Mouse (Mus musculus): ENCODE results near the gene Gbp5.

Gbp5 gene

DNA sequence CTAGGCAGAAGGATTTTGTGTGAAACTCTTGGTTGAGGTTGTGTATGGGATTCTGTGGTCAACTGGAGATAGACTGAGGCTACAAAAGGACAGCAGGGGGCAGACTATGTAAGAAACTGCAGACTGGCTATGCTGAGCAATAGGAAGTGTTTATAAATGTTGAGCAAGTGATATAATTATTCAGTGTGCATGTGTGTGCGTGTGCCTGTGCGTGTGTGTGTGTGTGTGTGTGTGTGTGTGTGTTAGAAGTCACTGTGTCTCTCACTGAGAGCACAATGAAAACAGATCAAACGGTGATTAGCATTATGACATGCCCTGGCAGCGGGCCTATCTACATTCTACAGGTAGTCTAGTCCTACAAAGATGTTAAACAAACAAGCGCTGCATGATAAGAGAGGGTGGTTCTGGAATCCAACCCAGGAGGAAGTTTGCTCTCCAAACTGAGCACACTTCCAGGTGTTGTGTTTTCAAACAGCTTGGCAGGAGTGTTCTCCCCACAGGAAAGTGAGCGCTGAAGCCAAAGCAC is at the start of gene Gbp5:
Gene Gbp5, plus strand, starts transcription at position 443 of the 526 bp plus-strand sequence.
- in situ Hi-C loops (cut with MboI, MseI): loop anchor here (5.0 kb wide), 3 partner anchors 69 to 214 kb away; partner anchors contain the start of genes Gbp2 and Gbp3

- in situ Hi-C loops (cut with MboI, MseI): loop anchor here (25.0 kb wide), 1 partner anchor 592 kb away; no protein-coding TSS in a partner anchor
These were observed 39.6 kb upstream of the Gbp5 start for GRCm38 (mm10) chr3:142454198-142454597.

DNA sequence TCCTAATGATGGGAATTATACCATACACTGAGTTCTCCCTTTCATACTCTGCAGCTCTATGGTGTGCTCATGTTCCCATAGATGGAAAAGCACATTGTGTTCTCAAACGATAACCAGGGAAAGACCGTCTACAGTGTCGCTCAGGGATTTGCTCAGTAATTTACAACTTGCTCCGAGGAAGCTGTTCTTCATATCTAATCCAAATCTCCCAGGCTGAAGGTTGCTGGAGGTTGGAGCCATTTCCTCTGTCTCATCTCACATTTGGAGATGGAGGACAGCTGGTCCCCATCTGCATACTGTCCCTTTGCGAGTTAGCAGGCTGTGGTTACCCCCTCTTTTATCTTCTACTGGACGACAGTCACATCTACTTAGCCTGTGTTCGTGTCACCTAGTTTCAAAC is 34.5 kb upstream of the Gbp5 start:
- in situ Hi-C loops (cut with MboI, MseI): loop anchor here (25.0 kb wide), 1 partner anchor 597 kb away; no protein-coding TSS in a partner anchor

DNA sequence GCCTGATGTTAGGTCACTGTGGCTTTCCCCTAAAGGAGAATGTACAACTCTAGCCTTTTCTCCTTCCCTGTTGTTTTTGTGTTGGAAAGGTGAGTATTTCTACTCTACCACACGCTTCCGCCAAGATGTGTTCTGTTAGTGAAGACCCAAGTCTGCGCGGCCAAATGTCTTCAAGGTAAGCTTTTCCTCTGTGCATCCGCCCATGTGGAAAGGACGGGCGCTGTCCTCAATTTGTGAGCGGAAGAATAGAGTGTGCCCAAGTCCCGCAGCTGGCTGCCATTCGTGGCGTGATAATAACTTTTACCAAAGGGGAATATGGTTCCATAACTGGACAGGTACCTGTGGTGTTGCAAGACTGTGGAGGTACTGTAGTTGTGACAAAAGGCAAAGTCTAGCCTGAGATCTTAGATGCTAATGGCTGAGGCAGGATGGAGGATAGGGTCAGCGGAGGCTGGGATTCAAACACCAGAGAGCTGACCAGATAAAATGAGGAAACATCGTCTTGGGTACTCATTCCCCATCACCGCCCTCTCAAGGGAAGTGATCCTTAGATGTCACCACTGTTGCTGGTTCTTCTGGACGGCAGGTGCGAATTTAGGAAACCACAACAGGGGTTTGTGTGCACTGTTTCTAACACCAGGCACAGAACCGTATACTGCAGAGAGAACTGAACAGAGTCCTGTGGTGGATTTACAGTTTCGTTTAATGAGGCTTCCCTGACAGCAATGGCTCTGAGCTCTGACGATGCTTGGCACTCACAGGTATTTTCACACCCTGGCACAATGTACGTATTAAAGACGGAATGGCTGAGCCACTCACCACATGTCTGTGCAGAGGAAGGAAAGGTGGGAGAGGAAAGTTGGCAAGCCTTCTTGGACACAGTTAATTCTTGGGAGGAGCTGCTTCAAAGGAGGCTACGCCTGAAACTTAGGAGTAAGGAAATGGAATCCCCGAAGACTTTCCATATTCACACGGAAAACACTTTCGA is 30.7 kb upstream of the Gbp5 start:
- in situ Hi-C loops (cut with MboI, MseI): loop anchor here (5.0 to 25.0 kb wide), 2 partner anchors 61 to 601 kb away; no protein-coding TSS in a partner anchor

DNA sequence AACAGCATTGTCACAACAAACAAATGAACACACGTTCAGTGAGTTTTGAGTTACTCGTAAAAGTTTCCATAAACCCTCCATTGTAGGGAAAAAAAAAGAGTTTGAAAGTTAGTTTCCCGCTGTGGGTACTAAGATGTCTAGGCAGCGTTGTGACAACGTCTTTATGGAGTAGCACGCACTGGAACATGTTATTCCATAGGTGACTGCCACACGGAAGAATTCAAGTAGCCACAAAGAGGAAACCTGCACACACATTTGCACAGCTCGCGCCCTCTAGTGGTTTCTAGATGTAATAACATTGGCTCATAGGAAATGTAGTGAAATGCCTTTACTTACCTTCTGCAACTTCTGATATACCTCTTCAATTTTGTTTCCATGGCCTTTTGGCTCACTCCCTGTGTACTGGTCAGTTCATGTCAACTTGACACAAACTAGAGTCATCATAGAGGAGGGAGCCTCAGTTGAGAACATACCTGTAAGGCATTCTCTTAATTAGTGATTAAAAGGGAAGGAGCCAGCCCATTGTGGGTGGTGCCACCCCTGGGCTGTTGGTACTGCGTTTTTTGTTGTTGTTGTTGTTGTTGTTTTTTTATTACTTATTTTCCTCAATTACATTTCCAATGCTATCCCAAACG is 19.3 kb upstream of the Gbp5 start:
- in situ Hi-C loops (cut with MboI, MseI): loop anchor here (5.0 to 25.0 kb wide), 2 partner anchors 177 to 612 kb away; no protein-coding TSS in a partner anchor

DNA sequence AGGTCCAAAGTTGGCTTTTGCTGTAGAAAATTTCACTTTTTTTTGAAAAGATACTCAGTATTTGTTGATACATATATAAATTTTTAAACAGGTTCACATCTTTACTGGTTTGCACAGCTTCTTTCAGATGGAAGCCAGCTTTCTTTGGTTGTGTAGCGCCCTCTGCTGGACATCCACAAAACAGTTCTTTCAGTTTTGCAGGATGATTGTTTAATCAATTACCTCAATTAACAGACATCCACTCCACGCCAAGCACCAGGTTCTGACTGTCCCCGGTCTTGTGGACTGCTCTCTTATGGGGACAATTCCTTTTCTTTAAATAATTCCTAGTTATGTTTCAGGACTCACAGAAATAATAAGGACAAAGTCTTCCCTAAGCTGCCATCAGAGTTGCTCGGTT is 17.9 kb upstream of the Gbp5 start:
- in situ Hi-C loops (cut with MboI, MseI): no loop called here

GRCm38 (mm10) chr3:142477866-142478265 is 15.9 kb upstream of the Gbp5 start:
- in situ Hi-C loops (cut with MboI, MseI): no loop called here

DNA sequence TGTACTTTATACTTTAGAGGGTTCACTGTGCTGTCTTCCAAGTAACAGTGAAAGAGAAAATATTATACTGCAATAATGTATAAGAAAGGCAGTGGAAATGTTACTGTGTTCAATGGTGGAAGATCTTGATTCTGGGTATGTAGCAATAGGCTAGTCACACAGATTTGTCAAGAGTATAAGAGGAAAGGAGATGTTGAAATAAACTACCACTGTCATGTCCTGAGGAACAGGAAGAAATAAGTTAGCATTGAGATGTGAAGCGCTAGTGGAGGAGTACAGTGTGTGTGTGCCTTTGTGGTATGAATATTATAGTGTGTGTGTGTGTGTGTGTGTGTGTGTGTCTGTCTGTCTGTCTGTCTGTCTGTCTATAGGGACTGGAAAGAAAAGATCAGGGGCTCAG is 15.4 kb upstream of the Gbp5 start:
- in situ Hi-C loops (cut with MboI, MseI): no loop called here

DNA sequence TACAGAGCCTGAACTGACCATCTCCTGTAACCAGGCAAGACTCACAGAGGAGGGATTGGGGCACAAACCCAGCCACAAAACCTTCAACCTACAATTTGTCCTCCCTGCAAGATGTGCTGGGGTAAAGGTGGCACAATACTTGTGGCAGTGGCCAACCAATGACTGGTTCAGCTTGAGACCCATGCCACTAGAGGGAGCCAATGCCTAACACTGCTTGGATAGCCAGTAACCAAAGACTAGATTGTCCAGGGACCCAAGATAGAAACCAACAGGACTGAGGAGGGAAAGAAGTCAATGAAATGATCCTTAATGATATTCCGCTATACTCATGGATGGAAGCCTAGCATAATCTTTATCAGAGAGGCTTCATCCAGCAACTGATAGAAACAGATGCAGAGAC is 3.3 kb upstream of the Gbp5 start:
- in situ Hi-C loops (cut with MboI, MseI): loop anchor here (5.0 kb wide), 3 partner anchors 72 to 217 kb away; partner anchors contain the start of genes Gbp2 and Gbp3

DNA sequence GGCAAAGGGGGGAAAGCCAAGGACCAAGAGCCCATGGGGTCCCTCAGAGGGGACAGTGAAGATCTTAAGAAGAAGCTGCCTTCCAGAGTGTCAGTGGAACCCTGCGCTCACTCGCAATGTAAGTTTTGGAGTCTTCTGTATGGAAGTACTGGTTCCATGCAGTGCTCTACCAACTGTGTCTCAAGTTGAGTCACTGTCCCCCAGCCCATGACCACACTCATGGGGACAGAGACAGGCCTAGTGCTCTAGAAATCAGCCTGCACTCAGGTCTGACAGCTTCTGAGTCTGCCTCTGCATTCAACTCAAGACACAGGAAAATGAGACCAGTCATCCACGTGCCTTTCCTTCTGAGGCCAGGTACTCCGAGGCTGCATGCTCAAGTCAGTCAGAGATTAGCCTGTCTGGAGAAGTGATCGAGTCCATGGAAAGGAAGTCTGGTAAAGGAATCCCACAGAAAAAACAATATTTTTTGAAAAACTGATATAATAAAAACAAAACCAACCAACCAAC is 1.4 kb downstream of the Gbp5 start:
- in situ Hi-C loops (cut with MboI, MseI): no loop called here

DNA sequence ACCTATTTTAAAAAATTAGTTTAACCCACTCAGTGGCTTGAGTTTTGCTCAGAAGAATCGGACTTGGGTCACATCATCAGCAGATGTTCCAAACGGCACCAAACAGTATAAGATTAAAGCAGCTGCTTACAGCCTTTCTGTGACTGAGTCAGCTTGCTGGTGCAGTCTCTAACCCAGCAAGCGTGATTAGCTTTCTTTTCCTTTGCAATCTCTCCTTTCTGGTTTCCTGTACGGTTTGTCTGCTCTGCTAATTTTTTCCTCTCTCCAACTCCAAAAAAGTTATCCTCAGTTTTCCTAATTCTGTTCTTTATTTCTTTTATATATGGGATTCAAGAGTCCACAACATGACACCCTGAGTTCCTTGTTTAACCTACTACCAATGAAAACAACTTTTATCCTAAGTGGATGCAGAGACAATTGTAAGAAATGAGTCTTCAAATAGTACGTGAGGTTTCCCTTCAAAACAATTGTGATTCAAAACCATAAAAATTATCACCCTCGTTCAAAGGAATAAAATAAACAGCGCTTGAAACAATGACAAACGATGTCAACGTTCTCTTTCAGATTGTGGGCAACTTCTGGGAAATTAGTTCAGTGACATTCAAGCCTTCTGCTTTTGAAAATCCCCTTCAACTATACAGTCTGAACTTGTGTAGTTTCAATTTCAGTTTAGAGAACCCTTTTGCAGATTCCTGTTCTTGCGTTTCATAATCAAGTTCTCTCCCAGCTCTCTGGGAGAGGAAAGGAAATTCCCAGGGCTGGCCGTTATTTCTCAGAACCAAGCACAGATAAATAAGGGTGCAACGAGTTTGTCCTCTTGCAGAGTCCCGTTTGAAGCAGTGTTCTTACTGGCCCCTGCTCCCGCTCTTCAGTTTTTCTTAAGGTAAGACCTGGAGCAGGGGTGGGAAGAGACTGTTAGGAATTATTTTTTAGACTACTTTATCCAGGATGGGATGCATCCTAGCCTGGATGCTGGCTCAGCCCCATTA is 2.6 kb downstream of the Gbp5 start:
- in situ Hi-C loops (cut with MboI, MseI): no loop called here

DNA sequence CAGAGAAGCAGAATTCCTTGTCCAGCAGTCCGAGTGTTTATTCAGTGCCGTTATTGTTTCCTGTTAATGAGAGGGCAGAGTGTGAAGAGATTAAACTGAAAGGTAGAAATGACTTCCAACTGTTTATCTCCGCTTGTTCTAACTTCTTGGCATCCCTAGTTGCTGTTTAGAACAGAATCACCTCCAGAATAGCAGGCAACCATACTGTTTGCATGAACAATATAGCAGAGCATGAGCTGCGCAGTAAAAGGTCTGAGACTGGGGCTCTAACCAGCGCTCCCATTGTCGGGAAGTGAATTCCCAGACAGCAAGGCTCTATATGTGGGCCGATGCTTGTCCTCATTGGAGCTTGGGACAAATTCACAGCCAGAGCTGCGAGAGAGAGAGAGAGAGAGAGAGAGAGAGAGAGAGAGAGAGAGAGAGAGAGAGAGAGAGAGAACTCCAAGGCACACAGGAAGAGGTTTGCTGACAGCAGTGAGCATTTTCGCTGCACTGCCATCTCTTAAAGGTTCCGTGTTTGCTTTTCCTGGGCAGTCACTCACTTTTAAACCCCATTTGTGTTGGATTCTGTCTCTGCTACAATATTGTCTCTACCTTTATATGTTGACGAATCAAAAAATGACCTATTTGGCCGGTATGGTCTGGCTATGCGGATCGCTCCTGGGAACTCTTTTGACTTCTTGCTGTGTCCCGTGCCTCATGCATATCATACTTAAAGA is 3.5 kb downstream of the Gbp5 start:
- in situ Hi-C loops (cut with MboI, MseI): no loop called here

DNA sequence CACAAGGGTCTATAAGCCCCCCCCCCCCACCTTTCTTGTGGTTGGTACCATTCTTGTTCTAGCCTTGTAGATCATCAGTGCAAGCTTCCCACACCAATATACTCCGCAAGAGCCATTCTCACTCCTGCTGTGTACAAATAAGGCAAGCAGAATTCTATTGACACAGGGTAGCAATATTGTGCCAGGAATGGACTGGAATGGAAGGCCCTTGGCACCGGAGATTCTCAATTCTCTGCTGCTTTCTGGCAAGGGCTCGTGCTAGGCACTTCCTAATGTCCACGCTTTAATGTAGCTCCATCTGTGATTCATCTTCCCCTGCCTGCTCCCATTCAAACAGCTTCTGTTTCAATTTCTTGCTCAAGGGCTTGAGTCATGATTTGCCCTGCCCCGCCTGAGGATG is 5.2 kb downstream of the Gbp5 start:
- in situ Hi-C loops (cut with MboI, MseI): no loop called here

GRCm38 (mm10) chr3:142528116-142528515 is 34.3 kb downstream of the Gbp5 start:
- in situ Hi-C loops (cut with MboI, MseI): no loop called here

- in situ Hi-C loops (cut with MboI, MseI): no loop called here
These were observed 35.8 kb downstream of the Gbp5 start for GRCm38 (mm10) chr3:142529597-142529996.

DNA sequence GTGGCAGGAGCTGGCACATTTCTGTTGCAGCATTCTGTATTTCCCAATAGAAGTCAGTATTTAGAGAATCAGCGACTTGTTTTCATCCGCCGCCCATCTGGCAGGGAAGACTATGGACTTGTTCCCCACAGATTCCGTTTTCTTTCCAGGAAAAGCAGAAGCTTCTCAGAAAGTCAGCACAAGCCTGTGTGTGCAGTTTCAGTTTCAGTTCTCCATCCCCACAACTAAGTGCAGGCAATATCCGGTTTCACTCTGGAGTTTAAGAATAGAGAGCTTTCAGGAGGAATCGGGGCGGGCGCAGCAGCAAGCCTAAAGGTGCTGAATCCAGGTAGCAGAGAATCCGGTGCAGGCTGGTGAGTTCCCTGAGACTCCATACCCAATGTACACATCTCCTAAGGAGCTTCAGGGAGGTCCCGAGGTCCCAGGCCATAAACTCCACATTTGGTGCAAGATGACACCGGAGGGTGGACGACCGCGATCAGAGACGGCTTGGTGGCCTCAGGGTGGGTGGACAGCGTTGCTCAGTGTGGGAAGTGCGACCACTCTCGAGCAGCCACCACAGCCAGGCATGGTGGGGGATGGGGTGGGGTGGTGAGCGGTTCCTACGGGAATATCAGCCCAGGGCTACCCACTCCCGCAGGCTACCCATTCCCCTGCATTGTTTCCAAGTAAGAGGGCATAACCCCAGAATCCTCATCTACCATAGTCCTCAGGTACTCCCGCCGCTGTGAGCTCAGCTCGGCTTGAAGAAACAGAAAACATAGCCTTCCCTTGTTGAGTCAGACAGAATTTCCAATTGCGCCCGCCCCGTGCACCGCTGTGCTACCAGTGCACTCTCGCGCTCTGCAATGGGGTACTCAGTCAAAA is 36.5 kb downstream of the Gbp5 start, which contains the start of gene Gbp7:
Gene Gbp7, plus strand, starts transcription at position 256 of the 867 bp plus-strand sequence.
- in situ Hi-C loops (cut with MboI, MseI): no loop called here

- in situ Hi-C loops (cut with MboI, MseI): no loop called here
These were observed 37.8 kb downstream of the Gbp5 start for GRCm38 (mm10) chr3:142531595-142531994.

DNA sequence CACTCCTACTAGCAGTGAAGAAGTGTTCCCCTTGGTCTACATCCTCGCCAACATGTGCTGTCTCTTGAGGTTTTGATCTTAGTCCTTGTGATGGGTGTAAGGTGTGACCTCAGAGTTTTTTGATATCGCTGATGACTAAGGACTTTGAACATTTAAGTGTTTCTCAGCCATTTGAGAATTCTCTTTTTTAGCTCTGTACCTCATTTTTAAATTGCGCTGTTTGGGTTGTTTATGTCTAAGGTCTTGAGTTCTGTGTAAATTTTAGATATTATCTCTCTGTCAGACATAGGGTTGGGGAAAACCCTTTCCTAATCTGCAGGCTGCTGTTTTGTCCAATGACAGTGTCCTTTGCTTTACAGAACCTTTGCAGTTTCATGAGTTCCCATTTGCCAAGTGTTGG is 39.4 kb downstream of the Gbp5 start:
- in situ Hi-C loops (cut with MboI, MseI): no loop called here

GRCm38 (mm10) chr3:142535667-142536066 is 41.9 kb downstream of the Gbp5 start:
- in situ Hi-C loops (cut with MboI, MseI): no loop called here
